Mouse (Mus musculus) erythroblast, embryonic 14.5 days (primary cell): ENCODE data around the gene Pde8b. TPM values are rescaled to one million over a fixed set of nuclear protein-coding genes. Genes with fewer than 3 reads are reported as not detected.

ENCODE experiments used
- H3K27me3 ChIP-seq: 2 replicates; pipeline ENCODE4 v1.6.1; 2012; ENCODE audit warnings: inconsistent platforms; ENCODE audit not compliant: control insufficient read depth
- H3K36me3 ChIP-seq: 2 replicates; pipeline ENCODE4 v1.6.1; 2012; ENCODE audit warnings: mild to moderate bottlenecking, inconsistent platforms; ENCODE audit not compliant: control insufficient read depth
- H3K4me1 ChIP-seq: 2 replicates; pipeline ENCODE4 v1.6.1; 2012; ENCODE audit warnings: inconsistent platforms; ENCODE audit not compliant: control insufficient read depth
- H3K4me3 ChIP-seq: replicated peaks from 2 replicates; pipeline ENCODE3; 2012; ENCODE audit warnings: moderate library complexity, mild to moderate bottlenecking, inconsistent platforms
- H3K9me3 ChIP-seq: 2 replicates; pipeline ENCODE4 v1.6.1; 2012; ENCODE audit warnings: low read length, inconsistent platforms, mixed read lengths; ENCODE audit not compliant: control insufficient read depth
- GATA1 ChIP-seq: IDR thresholded peaks from 2 replicates; pipeline ENCODE4 v1.6.1; 2012; ENCODE audit warnings: low read length, inconsistent platforms, mixed read lengths
- TAL1 ChIP-seq: IDR thresholded peaks from 3 replicates; pipeline ENCODE4 v1.6.1; 2012; ENCODE audit warnings: low read length, inconsistent platforms, mixed read lengths
- polyA plus RNA-seq: library from polyadenylated mRNA; stranded (reverse); fragments of >175 nt; gene quantifications from 2 replicates; pipeline ENCODE4 v1.2.3, GENCODE M21; 2012

Pde8b gene
- polyA plus RNA-seq, 1 experiment: 0.01 TPM

GRCm38 (mm10) chr13:95172346-95172745 is 77.8 kb downstream of the Pde8b start:
- no peaks in the 10 kb centered on the region for H3K27me3 ChIP-seq
- H3K4me1 ChIP-seq: no peaks in the 10 kb centered on the region
- no peaks in the 10 kb centered on the region for H3K9me3 ChIP-seq
- no peak for TF ChIP-seq TAL1
- no peak for TF ChIP-seq GATA1
- H3K4me3 ChIP-seq: no peak overlapping the region
- H3K36me3 ChIP-seq: no peaks in the 10 kb centered on the region

- no peaks in the 10 kb centered on the region for H3K27me3 ChIP-seq
- no peaks in the 10 kb centered on the region; the same call in 1 of the 2 replicates for H3K9me3 ChIP-seq
- no peaks in the 10 kb centered on the region for H3K4me1 ChIP-seq
- TF ChIP-seq TAL1 (no peak), GATA1 (no peak)
- H3K36me3 ChIP-seq: no peaks in the 10 kb centered on the region
- no peak overlapping the region for H3K4me3 ChIP-seq
Measured at GRCm38 (mm10) chr13:95160211-95160610, 89.9 kb downstream of the Pde8b start.

- no peaks in the 10 kb centered on the region for H3K36me3 ChIP-seq
- no peaks in the 10 kb centered on the region for H3K27me3 ChIP-seq
- no peaks in the 10 kb centered on the region for H3K4me1 ChIP-seq
- H3K9me3 ChIP-seq: no peaks in the 10 kb centered on the region; the same call in 1 of the 2 replicates
- H3K4me3 ChIP-seq: no peak overlapping the region
- TF ChIP-seq TAL1: no peak
Measured at GRCm38 (mm10) chr13:95158986-95159385, 91.2 kb downstream of the Pde8b start.

GRCm38 (mm10) chr13:95144746-95145145 is 105.4 kb downstream of the Pde8b start:
- H3K4me3 ChIP-seq: no peak overlapping the region
- H3K9me3 ChIP-seq: no peaks in the 10 kb centered on the region
- no peak for TF ChIP-seq GATA1
- no peak for TF ChIP-seq TAL1
- H3K27me3 ChIP-seq: no peaks in the 10 kb centered on the region
- H3K4me1 ChIP-seq: no peaks in the 10 kb centered on the region
- no peaks in the 10 kb centered on the region for H3K36me3 ChIP-seq

- Histone ChIP-seq H3K4me1 (no peaks in the 10 kb centered on the region), H3K36me3 (no peaks in the 10 kb centered on the region), H3K9me3 (no peaks in the 10 kb centered on the region), H3K4me3 (no peak overlapping the region), H3K27me3 (no peaks in the 10 kb centered on the region)
- TF ChIP-seq TAL1 (no peak), GATA1 (no peak)
Measured at GRCm38 (mm10) chr13:95140460-95141079, 109.6 kb downstream of the Pde8b start.

- no peak for TF ChIP-seq GATA1
- TF ChIP-seq TAL1: no peak
- Histone ChIP-seq H3K4me3 (no peak overlapping the region), H3K27me3 (no peaks in the 10 kb centered on the region), H3K4me1 (no peaks in the 10 kb centered on the region), H3K36me3 (no peaks in the 10 kb centered on the region), H3K9me3 (no peaks in the 10 kb centered on the region)
Measured at GRCm38 (mm10) chr13:95135326-95136150, 114.6 kb downstream of the Pde8b start.

GRCm38 (mm10) chr13:95131848-95132247 is 118.3 kb downstream of the Pde8b start:
- no peak overlapping the region for H3K4me3 ChIP-seq
- H3K36me3 ChIP-seq: no peaks in the 10 kb centered on the region
- H3K27me3 ChIP-seq: no peaks in the 10 kb centered on the region
- H3K9me3 ChIP-seq: no peaks in the 10 kb centered on the region
- TF ChIP-seq TAL1 (no peak), GATA1 (no peak)
- H3K4me1 ChIP-seq: no peaks in the 10 kb centered on the region

GRCm38 (mm10) chr13:95131041-95131440 is 119.1 kb downstream of the Pde8b start:
- H3K4me3 ChIP-seq: no peak overlapping the region
- H3K9me3 ChIP-seq: no peaks in the 10 kb centered on the region
- no peaks in the 10 kb centered on the region for H3K36me3 ChIP-seq
- TF ChIP-seq TAL1: no peak
- no peaks in the 10 kb centered on the region for H3K27me3 ChIP-seq
- no peaks in the 10 kb centered on the region for H3K4me1 ChIP-seq

- Histone ChIP-seq H3K4me1 (no peaks in the 10 kb centered on the region), H3K27me3 (no peaks in the 10 kb centered on the region), H3K9me3 (no peaks in the 10 kb centered on the region), H3K36me3 (no peaks in the 10 kb centered on the region), H3K4me3 (no peak overlapping the region)
- TF ChIP-seq GATA1 (no peak), TAL1 (no peak)
Measured at GRCm38 (mm10) chr13:95127288-95127687, 122.8 kb downstream of the Pde8b start.
